Mouse (Mus musculus) forebrain, embryonic 14.5 days (tissue): Measurements from ENCODE around the gene Tmem200b. TPM values are rescaled to one million over a fixed set of nuclear protein-coding genes. Genes with fewer than 3 reads are reported as not detected.
A peak's percentile ranks its signal among the peaks of the same experiment; 100 is the strongest.

Experiments
- ATAC-seq: fragments of 200-750 bp; cut with Nextera tagmentation; 2 replicates; pipeline ENCODE4 v1.8.0; 2017; ENCODE audit warnings: mild to moderate bottlenecking, moderate library complexity
- DNase-seq: peaks from one replicate; pipeline ENCODE4 v3.0.0-alpha.2; 2015; ENCODE audit warnings: low spot score
- H3K27ac ChIP-seq: fragments of 300-500 bp; sonication (generic); 2 replicates; pipeline ENCODE4 v1.5.1; 2014; ENCODE audit warnings: low read depth, mild to moderate bottlenecking, control low read depth, low read length, moderate library complexity
- H3K27me3 ChIP-seq: fragments of 300-500 bp; sonication (generic); replicated peaks from 2 replicates; pipeline ENCODE4 v1.6.1; 2014; ENCODE audit warnings: low read length, control low read depth, mixed read lengths; ENCODE audit not compliant: control insufficient read depth, insufficient read depth
- H3K36me3 ChIP-seq: fragments of 300-500 bp; sonication (generic); 2 replicates; pipeline ENCODE4 v1.6.1; 2014; ENCODE audit warnings: low read length, control low read depth; ENCODE audit not compliant: control insufficient read depth, insufficient read depth
- H3K4me1 ChIP-seq: fragments of 300-500 bp; sonication (generic); 2 replicates; pipeline ENCODE4 v1.6.1; 2014; ENCODE audit warnings: antibody characterized with exemption, low read length, control low read depth; ENCODE audit not compliant: control insufficient read depth, insufficient read depth
- H3K4me2 ChIP-seq: fragments of 300-500 bp; sonication (generic); 2 replicates; pipeline ENCODE4 v1.6.1; 2014; ENCODE audit warnings: mild to moderate bottlenecking, control low read depth, low read length
- H3K4me3 ChIP-seq: fragments of 300-500 bp; sonication (generic); 2 replicates; pipeline ENCODE4 v1.5.1; 2014; ENCODE audit warnings: low read depth, low read length, control low read depth
- H3K9ac ChIP-seq: fragments of 300-500 bp; sonication (generic); 2 replicates; pipeline ENCODE4 v1.6.1; 2014; ENCODE audit warnings: mild to moderate bottlenecking, low read length, control low read depth, moderate library complexity
- H3K9me3 ChIP-seq: fragments of 300-500 bp; sonication (generic); replicated peaks from 2 replicates; pipeline ENCODE4 v1.6.1; 2016; ENCODE audit warnings: low read length, control low read depth, mixed read lengths; ENCODE audit not compliant: control insufficient read depth
- WGBS: fragments of 180-500 bp; shearing (Covaris S2); extraction: QIAGEN DNeasy Blood & Tissue Kit; methylation state at CpG from one replicate; pipeline ENCODE4 v1.1.7; 2014; 5-methylcytosine and 5-hydroxymethylcytosine counted together
- polyA plus RNA-seq: library from polyadenylated mRNA; unstranded; fragments of >200 nt; fragmentation: Nextera tagmentation; extraction: Ambion mirVana; gene quantifications from 2 replicates; pipeline ENCODE4 v1.2.1, GENCODE M21; 2014

Tmem200b gene
- polyA plus RNA-seq = not detected in 2 replicates

GRCm38 (mm10) chr4:131921461-131922346, at the start of gene Tmem200b:
Gene Tmem200b, plus strand, starts transcription at chr4:131921771.
- Histone ChIP-seq H3K4me1 (peaks cover 17% of the 10 kb centered on the region), H3K9ac (peak within 1 kb of the TSS; percentile 46), H3K27ac (no peak within 1 kb of the TSS), H3K36me3 (peaks cover 17% of the 10 kb centered on the region), H3K9me3 (no peaks in the 10 kb centered on the region), H3K4me2 (peak within 1 kb of the TSS; percentile 67), H3K4me3 (peak within 1 kb of the TSS; percentile 42), H3K27me3 (peaks cover 72% of the 10 kb centered on the region)
- peak; percentile 29; the same call in 1 of the 2 replicates for ATAC-seq
- 2% methylated on average over 101 of the region's 130 CpGs for WGBS
- DNase-seq = no peak

GRCm38 (mm10) chr4:131872672-131873292, 48.8 kb upstream of the Tmem200b start:
- 8% methylated on average over 11 of the region's 11 CpGs for WGBS
- ATAC-seq (peak; percentile 15; the same call in 1 of the 2 replicates), DNase-seq (peak; percentile 2)
- no peaks in the 10 kb centered on the region for H3K27me3 ChIP-seq
- 0 out of 2 replicates have a peak, but pooled peaks cover 3% of the 10 kb centered on the region for H3K36me3 ChIP-seq
- H3K9ac ChIP-seq = peak overlapping the region; percentile 100
- H3K9me3 ChIP-seq = no peaks in the 10 kb centered on the region
- peak overlapping the region; percentile 99 for H3K4me3 ChIP-seq
- H3K27ac ChIP-seq = peak overlapping the region; percentile 100; the same call in 1 of the 2 replicates
- peak overlapping the region; percentile 67 for H3K4me2 ChIP-seq
- H3K4me1 ChIP-seq = peaks cover 25% of the 10 kb centered on the region

- H3K9me3 ChIP-seq = no peaks in the 10 kb centered on the region
- peak within 1 kb of the TSS; percentile 100 for H3K9ac ChIP-seq
- no peaks in the 10 kb centered on the region for H3K36me3 ChIP-seq
- H3K4me3 ChIP-seq = peak within 1 kb of the TSS; percentile 99
- peak within 1 kb of the TSS; percentile 94 for H3K4me2 ChIP-seq
- H3K4me1 ChIP-seq = peaks cover 25% of the 10 kb centered on the region
- under 1% methylated on average over 82 of the region's 116 CpGs for WGBS
- ATAC-seq (peak; percentile 96), DNase-seq (peak; percentile 98)
- peak within 1 kb of the TSS; percentile 100 for H3K27ac ChIP-seq
- no peaks in the 10 kb centered on the region for H3K27me3 ChIP-seq
Observed at GRCm38 (mm10) chr4:131873293-131874168, 48.0 kb upstream of the Tmem200b start, which contains the start of gene Srsf4. Gene Srsf4, plus strand, starts transcription at chr4:131873617.

- Histone ChIP-seq H3K27ac (peak overlapping the region; percentile 100), H3K4me1 (peaks cover 25% of the 10 kb centered on the region), H3K27me3 (no peaks in the 10 kb centered on the region), H3K4me2 (peak overlapping the region; percentile 94), H3K36me3 (no peaks in the 10 kb centered on the region), H3K9ac (peak overlapping the region; percentile 100), H3K4me3 (peak overlapping the region; percentile 99), H3K9me3 (no peaks in the 10 kb centered on the region)
- ATAC-seq (no peak), DNase-seq (no peak)
- WGBS = under 1% methylated on average over 20 of the region's 20 CpGs
Observed at GRCm38 (mm10) chr4:131874169-131874536, 47.4 kb upstream of the Tmem200b start.

- H3K9me3 ChIP-seq = no peaks in the 10 kb centered on the region
- WGBS = 2% methylated on average over 11 of the region's 11 CpGs
- ATAC-seq (no peak), DNase-seq (peak; percentile 5)
- H3K36me3 ChIP-seq = no peaks in the 10 kb centered on the region
- no peaks in the 10 kb centered on the region for H3K27me3 ChIP-seq
- peak overlapping the region; percentile 100; the same call in 1 of the 2 replicates for H3K27ac ChIP-seq
- peak overlapping the region; percentile 94 for H3K4me2 ChIP-seq
- H3K4me1 ChIP-seq = peaks cover 25% of the 10 kb centered on the region
- H3K9ac ChIP-seq = peak overlapping the region; percentile 100
- H3K4me3 ChIP-seq = peak overlapping the region; percentile 99
Observed at GRCm38 (mm10) chr4:131874567-131874966, 47.0 kb upstream of the Tmem200b start.

GRCm38 (mm10) chr4:131875242-131875641, 46.3 kb upstream of the Tmem200b start:
- 42% methylated on average over 3 of the region's 3 CpGs for WGBS
- Histone ChIP-seq H3K4me2 (peak overlapping the region; percentile 94), H3K27ac (no peak overlapping the region), H3K27me3 (no peaks in the 10 kb centered on the region), H3K9me3 (no peaks in the 10 kb centered on the region), H3K9ac (peak overlapping the region; percentile 100), H3K4me3 (peak overlapping the region; percentile 99), H3K36me3 (no peaks in the 10 kb centered on the region), H3K4me1 (peaks cover 25% of the 10 kb centered on the region)
- ATAC-seq = no peak
- no peak for DNase-seq

GRCm38 (mm10) chr4:131876836-131877235, 44.7 kb upstream of the Tmem200b start:
- Histone ChIP-seq H3K9me3 (no peaks in the 10 kb centered on the region), H3K4me1 (peaks cover 25% of the 10 kb centered on the region), H3K4me3 (no peak overlapping the region), H3K36me3 (no peaks in the 10 kb centered on the region), H3K9ac (no peak overlapping the region; the same call in 1 of the 2 replicates), H3K4me2 (peak overlapping the region; percentile 94), H3K27ac (no peak overlapping the region), H3K27me3 (no peaks in the 10 kb centered on the region)
- DNase-seq (no peak), ATAC-seq (no peak)
- WGBS = 63% methylated on average over 2 of the region's 2 CpGs

GRCm38 (mm10) chr4:131879692-131880091, 41.9 kb upstream of the Tmem200b start:
- no peaks in the 10 kb centered on the region for H3K27me3 ChIP-seq

More at GRCm38 (mm10) chr4:131879692-131880091, 41.9 kb upstream of the Tmem200b start:
- no peak for ATAC-seq
- Histone ChIP-seq H3K4me1 (peaks cover 25% of the 10 kb centered on the region), H3K4me2 (no peak overlapping the region), H3K9me3 (no peaks in the 10 kb centered on the region), H3K27ac (no peak overlapping the region), H3K36me3 (0 out of 2 replicates have a peak, but pooled peaks cover 4% of the 10 kb centered on the region), H3K4me3 (no peak overlapping the region), H3K9ac (no peak overlapping the region)
- no peak for DNase-seq
- 80% methylated on average over 1 of the region's 1 CpGs for WGBS
